Mouse (Mus musculus) G1E (cell line): ENCODE measurements around the gene Slc22a12. TPM values are rescaled to one million over a fixed set of nuclear protein-coding genes. Genes with fewer than 3 reads are reported as not detected.

Experiments used
- ATAC-seq: 2 replicates; pipeline ENCODE4 v1.8.0; 2016; ENCODE audit warnings: mild to moderate bottlenecking; ENCODE audit not compliant: insufficient number of reproducible peaks, poor library complexity, low FRiP score, severe bottlenecking; ENCODE audit errors: extremely low read depth
- DNase-seq: peaks from one replicate; pipeline ENCODE4 v3.0.0; 2012; ENCODE audit warnings: low spot score
- H3K27me3 ChIP-seq: 2 replicates; pipeline ENCODE4 v1.6.1; 2012; ENCODE audit warnings: mild to moderate bottlenecking, low read length, inconsistent platforms; ENCODE audit not compliant: insufficient read depth
- H3K36me3 ChIP-seq: replicated peaks from 2 replicates; pipeline ENCODE3; 2012; ENCODE audit warnings: mild to moderate bottlenecking, inconsistent platforms
- H3K4me1 ChIP-seq: 2 replicates; pipeline ENCODE4 v1.6.1; 2012; ENCODE audit warnings: low read depth, low read length, inconsistent platforms, mixed read lengths; ENCODE audit not compliant: insufficient read depth
- H3K4me3 ChIP-seq: 2 replicates; pipeline ENCODE4 v1.5.1; 2012; ENCODE audit warnings: low read depth, mild to moderate bottlenecking, inconsistent platforms, low read length, moderate library complexity, mixed read lengths
- H3K9me3 ChIP-seq: replicated peaks from 2 replicates; pipeline ENCODE4 v1.6.1; 2012; ENCODE audit warnings: inconsistent platforms
- CTCF ChIP-seq: IDR thresholded peaks from 2 replicates; pipeline ENCODE4 v1.5.1; 2012; ENCODE audit warnings: low read depth, low read length, inconsistent platforms, mixed read lengths
- GATA1 ChIP-seq: IDR thresholded peaks from 2 replicates; pipeline ENCODE4 v1.6.1; 2012; ENCODE audit warnings: borderline replicate concordance, low read length, inconsistent platforms, mixed read lengths
- GATA2 ChIP-seq: IDR thresholded peaks from 2 replicates; pipeline ENCODE4 v1.6.1; 2012; ENCODE audit warnings: low read depth, low read length, inconsistent platforms, borderline replicate concordance
- POLR2AphosphoS5 ChIP-seq: IDR thresholded peaks from 2 replicates; pipeline ENCODE4 v1.6.1; 2012; ENCODE audit warnings: low read depth, low read length, inconsistent platforms; ENCODE audit not compliant: insufficient replicate concordance
- TAL1 ChIP-seq: conservative IDR thresholded peaks from 2 replicates; pipeline ENCODE4 v1.6.1; 2012; ENCODE audit warnings: low read depth, low read length, inconsistent platforms, mixed read lengths
- polyA plus RNA-seq: library from polyadenylated mRNA; stranded (reverse); fragments of >175 nt; gene quantifications from 2 replicates; pipeline ENCODE4 v1.2.3, GENCODE M21; 2012
- total RNA-seq, 2 experiments: library from RNA; stranded (forward) in 1 of 2; stranded (reverse) in 1 of 2; fragments of 200-1000 nt in 1 of 2; fragments of >200 nt in 1 of 2; fragmentation: Nextera tagmentation in 1 of 2; gene quantifications; 2 replicates each; pipeline ENCODE4 v1.2.3; 2014 to 2017

Slc22a12 gene
- total and polyA plus RNA-seq, 3 experiments: not detected

- Histone ChIP-seq H3K4me3 (no peak overlapping the region), H3K27me3 (peaks cover 11% of the 10 kb centered on the region; the same call in 1 of the 2 replicates)
Observed at GRCm38 (mm10) chr19:6498350-6499131, 44.3 kb downstream of the Slc22a12 start.

GRCm38 (mm10) chr19:6497803-6498202, 45.0 kb downstream of the Slc22a12 start:
- Histone ChIP-seq H3K4me3 (no peak overlapping the region), H3K36me3 (no peaks in the 10 kb centered on the region), H3K9me3 (no peaks in the 10 kb centered on the region), H3K27me3 (peaks cover 12% of the 10 kb centered on the region; the same call in 1 of the 2 replicates), H3K4me1 (no peaks in the 10 kb centered on the region)
- TF ChIP-seq GATA1 (no peak), TAL1 (no peak), GATA2 (no peak), CTCF (no peak), POLR2AphosphoS5 (no peak)
- DNase-seq (no peak), ATAC-seq (no peak)

More at GRCm38 (mm10) chr19:6498350-6499131, 44.3 kb downstream of the Slc22a12 start:
- Histone ChIP-seq H3K36me3 (no peaks in the 10 kb centered on the region), H3K4me1 (no peaks in the 10 kb centered on the region), H3K9me3 (no peaks in the 10 kb centered on the region)
- DNase-seq (no peak), ATAC-seq (no peak)
- no peak for TF ChIP-seq CTCF
- TF ChIP-seq GATA1: no peak
- no peak for TF ChIP-seq POLR2AphosphoS5
- no peak for TF ChIP-seq TAL1
- no peak for TF ChIP-seq GATA2

- Histone ChIP-seq H3K9me3 (no peaks in the 10 kb centered on the region), H3K4me3 (no peak overlapping the region), H3K27me3 (peaks cover 11% of the 10 kb centered on the region; the same call in 1 of the 2 replicates), H3K4me1 (no peaks in the 10 kb centered on the region), H3K36me3 (no peaks in the 10 kb centered on the region)
- no peak for ATAC-seq
- TF ChIP-seq TAL1: no peak
- no peak for TF ChIP-seq CTCF
- TF ChIP-seq POLR2AphosphoS5: no peak
- TF ChIP-seq GATA2: no peak
- no peak for TF ChIP-seq GATA1
- DNase-seq: no peak
Observed at GRCm38 (mm10) chr19:6497150-6497801, 45.6 kb downstream of the Slc22a12 start.

GRCm38 (mm10) chr19:6496462-6497149, 46.2 kb downstream of the Slc22a12 start:
- TF ChIP-seq TAL1 (no peak), GATA2 (no peak), GATA1 (no peak), CTCF (no peak), POLR2AphosphoS5 (no peak)
- Histone ChIP-seq H3K36me3 (no peaks in the 10 kb centered on the region), H3K4me1 (no peaks in the 10 kb centered on the region), H3K9me3 (no peaks in the 10 kb centered on the region), H3K4me3 (no peak overlapping the region), H3K27me3 (peaks cover 6% of the 10 kb centered on the region; the same call in 1 of the 2 replicates)
- DNase-seq (no peak), ATAC-seq (no peak)

DNA sequence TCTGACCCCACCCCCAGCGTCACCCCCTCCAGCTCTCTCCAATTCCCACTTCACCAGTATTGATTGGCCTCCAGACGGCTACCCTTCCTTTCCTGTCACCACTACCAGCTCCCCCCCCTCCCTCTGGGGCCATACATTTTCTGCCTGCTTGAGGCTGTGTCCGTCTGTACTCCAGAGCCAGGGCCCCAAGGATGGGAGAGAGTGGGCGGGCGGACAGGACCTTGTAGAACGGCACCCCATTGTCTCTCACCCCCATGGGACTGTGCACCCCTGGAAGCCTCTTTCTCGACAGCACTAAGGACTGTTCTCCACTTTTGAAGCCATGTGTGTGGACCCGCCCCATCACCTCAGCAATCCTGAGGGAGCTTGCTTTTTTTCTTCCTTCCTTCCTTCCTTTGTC, 47.1 kb downstream of the Slc22a12 start:
- H3K36me3 ChIP-seq: no peaks in the 10 kb centered on the region

DNA sequence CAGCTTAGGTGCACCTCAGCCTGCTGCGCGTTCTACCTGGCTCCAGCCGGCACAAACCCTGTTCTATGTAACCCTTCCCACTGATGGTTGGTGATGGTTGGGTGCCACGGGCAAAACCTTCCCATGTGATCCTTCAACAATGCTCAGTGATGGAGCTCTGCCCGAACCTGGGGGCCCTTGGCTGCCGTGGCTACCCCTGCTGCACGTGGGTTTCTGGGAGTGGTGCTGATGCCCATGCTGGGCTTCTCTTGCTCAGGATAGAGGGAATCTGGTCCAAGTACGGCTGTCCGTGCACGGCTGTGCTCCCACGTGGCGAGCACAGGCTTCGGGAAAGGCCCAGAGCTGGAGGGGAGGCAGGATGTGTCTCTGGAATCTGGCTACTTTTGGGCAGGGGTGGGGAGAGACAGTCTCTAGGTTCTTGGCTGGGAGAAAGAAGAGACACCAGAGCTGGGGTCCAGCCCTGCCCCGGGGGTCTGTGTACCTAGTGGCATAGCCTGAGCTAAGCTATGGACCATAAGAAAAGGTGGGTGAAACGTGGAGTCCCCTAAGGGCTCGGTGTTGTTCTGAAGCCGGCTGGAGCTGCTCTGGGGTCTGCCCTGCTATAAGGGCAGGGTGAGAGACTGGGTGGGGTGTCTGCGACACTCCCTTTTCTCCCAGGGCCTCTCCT, 48.2 kb downstream of the Slc22a12 start:
- ATAC-seq (no peak), DNase-seq (no peak)
- no peaks in the 10 kb centered on the region for H3K4me1 ChIP-seq
- H3K4me3 ChIP-seq: no peak overlapping the region
- H3K9me3 ChIP-seq: no peaks in the 10 kb centered on the region
- TF ChIP-seq GATA2 (no peak), GATA1 (no peak), TAL1 (no peak), CTCF (no peak), POLR2AphosphoS5 (no peak)
- no peaks in the 10 kb centered on the region for H3K36me3 ChIP-seq
- peaks cover 14% of the 10 kb centered on the region; the same call in 1 of the 2 replicates for H3K27me3 ChIP-seq

More for the DNA sequence above, 47.1 kb downstream of the Slc22a12 start:
- Histone ChIP-seq H3K4me1 (no peaks in the 10 kb centered on the region), H3K9me3 (no peaks in the 10 kb centered on the region), H3K27me3 (peaks cover 12% of the 10 kb centered on the region; the same call in 1 of the 2 replicates), H3K4me3 (no peak overlapping the region)
- DNase-seq (no peak), ATAC-seq (no peak)
- no peak for TF ChIP-seq CTCF
